In genomic region chr5:36389731-36390590, GRCm38 (mm10) we compare ENCODE assay signal across 11 mouse cellular contexts. TPM values are rescaled to one million over a fixed set of nuclear protein-coding genes. Genes with fewer than 3 reads are reported as not detected.
DNase-seq lines count a peak whose midpoint lies in the region; ATAC-seq and TF ChIP-seq lines count a peak whose summit lies in the region.
"Had no signal": no experiment of that assay in that cellular context is flagged by ENCODE, and none has a peak within 500 bp of the region (broad histone marks: within the 10 kb centered on the region; RNA-seq: fewer than 3 reads in every experiment).

No protein-coding gene starts in this region.

- no peak for DNase-seq in gastrocnemius, adult 2 months
- no peak for DNase-seq in gastrocnemius, postnatal 14 days
- peak; percentile 50 to 54 for DNase-seq in urinary bladder, postnatal 36 days (ENCODE audit: low spot score in 2 of 2)
- no peak for DNase-seq in urinary bladder, postnatal 25 days (ENCODE audit: low spot score)
- no peak for DNase-seq in adrenal gland, postnatal 4 days (ENCODE audit: low spot score in 2 of 2)
- DNase-seq in natural killer cell, adult 2 months (ENCODE audit: low spot score in 2 of 2), result no peak
- no peak for DNase-seq in kidney, adult 8-10 months
- DNase-seq: kidney, adult 18-20 months had no signal

- no peaks in the 10 kb centered on the region for H3K27me3 ChIP-seq in lung, embryonic 16.5 days (ENCODE audit: control insufficient read depth, insufficient read depth, low read depth, low read length)

- ATAC-seq in lung, embryonic 16.5 days (ENCODE audit: low read depth), result peak; percentile 89

- intact Hi-C loops in gastrocnemius, adult 2 months (cut with DNase I), result no loop called here
- intact Hi-C loops in gastrocnemius, postnatal 14 days (cut with DNase I; ENCODE audit: low total_unique reads), result loop anchor here (10.0 kb wide), 1 partner anchor 245 kb away; no protein-coding TSS in a partner anchor

- peaks cover 62% of the 10 kb centered on the region for H3K4me1 ChIP-seq in lung, embryonic 16.5 days (replicated peaks; ENCODE audit: control insufficient read depth, insufficient read depth, low read length)

- no peaks in the 10 kb centered on the region for H3K9me3 ChIP-seq in lung, embryonic 16.5 days (ENCODE audit: control insufficient read depth, low read length)
- H3K9me3 ChIP-seq: G1E had no signal

- 0 out of 2 replicates have a peak overlapping the region, but pooled peaks have one; percentile 18 for H3K4me2 ChIP-seq in lung, embryonic 16.5 days (ENCODE audit: low read depth, low read length)

- H3K36me3 ChIP-seq in lung, embryonic 16.5 days (ENCODE audit: control insufficient read depth, insufficient read depth, low read length), result no peaks in the 10 kb centered on the region
- H3K36me3 ChIP-seq: G1E had no signal

- no peak for TF ChIP-seq CTCF in gastrocnemius, adult 2 months (IDR thresholded peaks at IDR 0.05)

- H3K27ac ChIP-seq in gastrocnemius, adult 2 months, result peak overlapping the region; percentile 35; the same call in 1 of the 2 replicates
- peak overlapping the region; percentile 89 for H3K27ac ChIP-seq in lung, embryonic 16.5 days (ENCODE audit: low read length)
- H3K27ac ChIP-seq: layer of hippocampus, adult 2 months had no signal

- no peak overlapping the region; the same call in 1 of the 2 replicates for H3K9ac ChIP-seq in lung, embryonic 16.5 days (ENCODE audit: low read length)

- 48% methylated on average over 9 of the region's 9 CpGs for WGBS in lung, embryonic 16.5 days

- no peak overlapping the region for H3K4me3 ChIP-seq in gastrocnemius, adult 2 months
- no peak overlapping the region for H3K4me3 ChIP-seq in lung, embryonic 16.5 days (ENCODE audit: low read length)
- H3K4me3 ChIP-seq: layer of hippocampus, adult 2 months had no signal

RNA-seq across cellular contexts. Expression of gene Sorcs2, which starts 8.0 kb away (rescaled TPM):
- 1 to 10 TPM in 1 of 2 experiments, under 1 TPM in 1; 0.94 to 2.3 TPM for total RNA-seq in gastrocnemius, adult 2 months (2021)
- 1 to 10 TPM; 8.3 to 8.7 TPM for total RNA-seq in gastrocnemius, postnatal 14 days (2021)
- polyA plus RNA-seq in lung, embryonic 16.5 days (2015; fragmentation: Nextera tagmentation; extraction: Ambion mirVana), result 20.6 and 21.8 TPM in 2 replicates
- 10 to 100 TPM; 33.0 to 35.5 TPM for total RNA-seq in adrenal gland, postnatal 4 days (2021)

Comparison
In these comparisons a context has a peak if more than half of its experiments do, and no peak if none do; other contexts are left out.
1. DNase-seq: peak in urinary bladder, postnatal 36 days (2 of 2); none in gastrocnemius, adult 2 months (single experiment), gastrocnemius, postnatal 14 days (single experiment), urinary bladder, postnatal 25 days (single experiment), adrenal gland, postnatal 4 days (0 of 2), natural killer cell, adult 2 months (0 of 2) and kidney, adult 8-10 months (0 of 2).